Mouse (Mus musculus): Measurements from ENCODE around the gene Zfyve21.

GRCm38 (mm10) chr12:111812075-111812474 lies 1.9 kb upstream of the Zfyve21 start:
- TF ChIP-seq CTCF (IDR thresholded peaks at IDR 0.05; ENCODE audit: low read depth): no peak
- TF ChIP-seq EP300 (IDR thresholded peaks at IDR 0.05; ENCODE audit: low read depth): no peak
